Mouse (Mus musculus) forebrain, embryonic 10.5 days (tissue): Measurements from ENCODE around the gene Cmbl. TPM values are rescaled to one million over a fixed set of nuclear protein-coding genes. Genes with fewer than 3 reads are reported as not detected.

Source experiments
- DNase-seq: peaks from one replicate; pipeline ENCODE4 v3.0.0-alpha.2; 2017; ENCODE audit warnings: low spot score; ENCODE audit errors: extremely low spot score
- H3K27ac ChIP-seq: fragments of 300-500 bp; sonication (generic); 2 replicates; pipeline ENCODE4 v1.5.1; 2016; ENCODE audit warnings: mild to moderate bottlenecking
- H3K27me3 ChIP-seq: fragments of 300-500 bp; sonication (generic); 2 replicates; pipeline ENCODE4 v1.6.1; 2016; ENCODE audit warnings: mild to moderate bottlenecking; ENCODE audit not compliant: poor library complexity, severe bottlenecking
- H3K36me3 ChIP-seq: fragments of 300-500 bp; sonication (generic); replicated peaks from 2 replicates; pipeline ENCODE4 v1.6.1; 2016; ENCODE audit warnings: mild to moderate bottlenecking, moderate library complexity
- H3K4me1 ChIP-seq: fragments of 300-500 bp; sonication (generic); 2 replicates; pipeline ENCODE4 v1.6.1; 2016
- H3K4me3 ChIP-seq: fragments of 300-500 bp; sonication (generic); 2 replicates; pipeline ENCODE4 v1.5.1; 2016; ENCODE audit warnings: mild to moderate bottlenecking, moderate library complexity
- H3K9me3 ChIP-seq: fragments of 300-500 bp; sonication (generic); 2 replicates; pipeline ENCODE4 v1.6.1; 2016; ENCODE audit warnings: mild to moderate bottlenecking, moderate library complexity
- WGBS: fragments of 180-500 bp; shearing (Covaris S2); methylation state at CpG from one replicate; pipeline ENCODE4 v1.1.7; 2016; 5-methylcytosine and 5-hydroxymethylcytosine counted together
- polyA plus RNA-seq: library from polyadenylated mRNA; unstranded; fragments of >200 nt; fragmentation: Nextera tagmentation; extraction: Ambion mirVana; gene quantifications from 2 replicates; pipeline ENCODE4 v1.2.1, GENCODE M21; 2016

Gene Cmbl
- 1.9 and 2.1 TPM in 2 replicates for polyA plus RNA-seq

DNA sequence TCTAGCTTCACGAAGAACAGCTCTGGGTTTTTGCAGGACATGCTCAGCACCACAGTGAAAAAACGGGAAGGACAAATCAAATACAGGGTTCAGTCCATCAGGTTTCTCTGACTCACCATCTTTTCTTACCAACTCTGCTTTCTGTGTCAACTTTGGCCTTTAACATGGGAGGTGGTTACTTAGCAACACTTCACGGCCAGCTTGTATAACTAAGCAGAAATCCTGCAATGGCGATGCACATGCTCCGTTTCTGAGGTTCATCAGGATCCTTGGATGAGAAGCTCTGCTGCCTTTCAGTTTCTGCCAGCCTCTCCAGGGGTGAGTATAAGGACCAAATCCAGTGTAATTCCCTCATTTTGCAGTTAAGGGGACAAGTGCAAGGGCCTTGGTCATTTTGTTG is at the start of gene Cmbl:
Cmbl (plus strand) TSS at position 206 of the 400 bp plus-strand sequence.
- Histone ChIP-seq H3K4me3 (no peak within 1 kb of the TSS), H3K36me3 (no peaks in the 10 kb centered on the region), H3K27me3 (no peaks in the 10 kb centered on the region), H3K27ac (no peak within 1 kb of the TSS), H3K9me3 (no peaks in the 10 kb centered on the region), H3K4me1 (peaks cover 29% of the 10 kb centered on the region)
- WGBS, result 77% methylated on average over 5 of the region's 5 CpGs
- DNase-seq, result no peak

DNA sequence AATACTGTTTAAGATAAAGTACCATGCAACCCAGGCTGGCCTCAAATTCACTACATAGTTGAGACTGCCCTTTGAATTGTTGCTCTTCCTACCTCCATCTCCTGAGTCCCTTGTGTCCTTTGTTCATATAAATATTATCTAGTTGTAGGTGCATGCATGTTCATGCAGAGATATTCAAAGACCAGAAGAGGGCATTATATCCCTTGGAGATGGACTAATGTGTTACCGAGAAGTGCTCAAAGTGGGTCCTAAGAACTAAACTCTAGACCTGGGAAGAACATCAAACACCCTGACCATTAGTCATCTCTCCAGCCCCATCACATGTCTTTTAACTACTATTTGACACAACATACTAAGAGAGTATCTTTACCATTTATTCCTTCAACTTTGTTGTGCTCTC is 48.0 kb upstream of the Cmbl start:
- WGBS, result 94% methylated on average over 1 of the region's 1 CpGs
- H3K4me1 ChIP-seq, result no peaks in the 10 kb centered on the region
- H3K9me3 ChIP-seq, result no peaks in the 10 kb centered on the region
- no peak overlapping the region for H3K27ac ChIP-seq
- no peak overlapping the region for H3K4me3 ChIP-seq
- H3K36me3 ChIP-seq, result peaks cover 4% of the 10 kb centered on the region; the same call in 1 of the 2 replicates
- no peaks in the 10 kb centered on the region for H3K27me3 ChIP-seq
- no peak for DNase-seq

DNA sequence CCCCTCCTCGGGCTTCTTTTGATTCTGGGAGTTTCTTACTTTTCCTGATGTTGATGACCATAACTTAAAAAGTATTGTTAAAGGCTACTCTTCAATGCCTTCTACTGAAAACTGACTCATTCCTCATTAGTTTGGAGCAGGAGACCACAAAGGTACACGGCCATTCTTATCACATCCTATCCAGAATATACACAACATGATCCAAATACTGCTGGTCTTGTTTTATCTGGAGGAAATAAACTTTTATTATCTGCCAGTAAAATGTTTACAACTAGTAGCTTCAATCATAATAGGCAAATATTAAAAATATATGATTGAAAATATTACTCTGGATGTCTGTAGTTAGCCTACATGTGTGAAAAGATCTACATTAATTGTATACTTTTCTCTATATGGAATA is 46.8 kb upstream of the Cmbl start:
- Histone ChIP-seq H3K27ac (no peak overlapping the region), H3K4me3 (no peak overlapping the region), H3K4me1 (no peaks in the 10 kb centered on the region), H3K36me3 (peaks cover 4% of the 10 kb centered on the region; the same call in 1 of the 2 replicates), H3K9me3 (no peaks in the 10 kb centered on the region), H3K27me3 (no peaks in the 10 kb centered on the region)
- 93% methylated on average over 2 of the region's 2 CpGs for WGBS
- no peak for DNase-seq

DNA sequence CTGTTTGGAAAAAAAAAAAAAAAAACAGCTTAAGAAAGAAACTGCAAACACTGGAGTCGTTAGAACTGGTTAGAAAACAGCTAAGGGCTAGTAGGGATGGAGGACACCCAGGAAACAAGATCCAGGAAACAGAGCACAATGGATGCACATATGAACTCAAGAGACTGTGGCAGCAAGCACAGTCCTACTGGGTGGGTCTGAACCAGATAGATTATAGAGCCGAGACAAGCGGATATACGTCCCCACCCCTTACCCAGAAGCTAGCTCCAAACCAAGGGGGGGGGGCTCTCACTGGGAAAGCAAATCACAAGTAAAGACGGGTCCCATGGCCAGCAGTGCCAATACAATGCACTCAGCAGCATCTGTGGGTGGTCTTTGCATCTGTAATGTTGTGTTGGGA is 46.2 kb upstream of the Cmbl start:
- no peaks in the 10 kb centered on the region for H3K27me3 ChIP-seq
- WGBS, result 76% methylated on average over 5 of the region's 5 CpGs
- no peak overlapping the region for H3K4me3 ChIP-seq
- DNase-seq, result no peak
- no peaks in the 10 kb centered on the region for H3K9me3 ChIP-seq
- H3K4me1 ChIP-seq, result no peaks in the 10 kb centered on the region
- no peak overlapping the region for H3K27ac ChIP-seq
- H3K36me3 ChIP-seq, result peaks cover 4% of the 10 kb centered on the region; the same call in 1 of the 2 replicates

DNA sequence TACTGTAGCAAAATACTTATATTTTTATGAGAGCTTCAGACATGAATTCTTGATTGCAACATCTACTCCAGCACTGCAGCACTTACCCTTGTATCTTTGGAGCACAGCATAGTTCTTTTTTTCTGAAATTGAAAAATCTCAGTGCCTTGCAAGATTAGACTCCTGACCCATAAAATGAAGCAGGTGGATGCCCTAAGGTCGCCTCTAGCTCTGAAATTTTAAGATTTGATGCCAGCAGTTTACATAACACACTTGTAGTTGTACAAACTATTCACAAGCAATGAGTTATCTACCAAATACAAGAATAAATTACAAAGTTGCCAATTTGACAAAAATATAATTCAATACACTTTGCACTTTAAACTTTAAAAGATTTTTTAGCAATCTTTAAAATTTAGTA is 38.7 kb upstream of the Cmbl start:
- Histone ChIP-seq H3K27ac (no peak overlapping the region), H3K9me3 (peaks cover 5% of the 10 kb centered on the region; the same call in 1 of the 2 replicates), H3K36me3 (peaks cover 25% of the 10 kb centered on the region), H3K4me3 (no peak overlapping the region), H3K4me1 (peaks cover 18% of the 10 kb centered on the region), H3K27me3 (no peaks in the 10 kb centered on the region)
- no peak for DNase-seq
- WGBS, result 90% methylated on average over 1 of the region's 1 CpGs

DNA sequence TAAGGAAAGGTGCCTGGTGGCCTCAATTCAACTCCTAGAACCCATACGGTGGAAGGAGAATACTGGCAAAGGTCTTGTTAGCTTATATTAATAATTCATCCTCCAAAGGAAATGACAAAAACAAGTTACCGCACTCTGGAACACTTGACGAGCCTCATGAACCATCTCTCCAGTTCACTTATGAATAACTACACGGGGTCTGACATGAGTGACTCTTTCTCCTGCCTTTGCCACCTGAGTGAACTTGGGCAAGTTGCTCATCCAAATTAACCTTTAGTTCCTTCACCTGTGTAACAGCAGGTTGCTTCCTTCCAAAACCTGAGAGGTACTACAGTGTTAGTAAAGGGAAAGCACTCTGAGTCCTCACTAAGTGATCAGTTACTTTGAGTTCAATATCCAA is 36.7 kb upstream of the Cmbl start:
- no peak overlapping the region for H3K27ac ChIP-seq
- peaks cover 25% of the 10 kb centered on the region for H3K36me3 ChIP-seq
- peaks cover 25% of the 10 kb centered on the region for H3K4me1 ChIP-seq
- DNase-seq, result no peak
- peaks cover 5% of the 10 kb centered on the region; the same call in 1 of the 2 replicates for H3K9me3 ChIP-seq
- peak overlapping the region; percentile 93; the same call in 1 of the 2 replicates for H3K4me3 ChIP-seq
- H3K27me3 ChIP-seq, result no peaks in the 10 kb centered on the region
- WGBS, result 97% methylated on average over 4 of the region's 4 CpGs

DNA sequence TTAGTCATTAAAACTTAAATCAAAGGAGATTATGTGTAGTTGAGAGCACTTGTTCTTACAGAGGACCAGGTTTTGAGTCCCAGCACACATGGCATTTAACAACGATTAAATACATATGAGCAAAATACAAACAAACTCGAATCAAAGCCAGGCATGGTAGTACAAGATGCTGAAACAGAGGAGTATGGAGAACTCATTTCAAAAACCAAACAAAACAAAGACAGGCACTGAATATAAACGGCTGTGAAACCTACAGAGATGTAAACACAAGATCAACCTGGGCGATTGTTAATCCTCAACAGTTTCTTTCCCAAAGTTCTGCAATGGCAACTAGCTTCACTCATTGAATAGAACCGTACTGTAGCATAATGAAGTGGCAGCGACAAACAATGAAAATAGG is 36.1 kb upstream of the Cmbl start:
- H3K9me3 ChIP-seq, result peaks cover 5% of the 10 kb centered on the region; the same call in 1 of the 2 replicates
- peak overlapping the region; percentile 93 for H3K4me3 ChIP-seq
- 48% methylated on average over 6 of the region's 6 CpGs for WGBS
- DNase-seq, result no peak
- H3K4me1 ChIP-seq, result peaks cover 25% of the 10 kb centered on the region
- H3K36me3 ChIP-seq, result peaks cover 25% of the 10 kb centered on the region
- H3K27ac ChIP-seq, result no peak overlapping the region
- H3K27me3 ChIP-seq, result no peaks in the 10 kb centered on the region

DNA sequence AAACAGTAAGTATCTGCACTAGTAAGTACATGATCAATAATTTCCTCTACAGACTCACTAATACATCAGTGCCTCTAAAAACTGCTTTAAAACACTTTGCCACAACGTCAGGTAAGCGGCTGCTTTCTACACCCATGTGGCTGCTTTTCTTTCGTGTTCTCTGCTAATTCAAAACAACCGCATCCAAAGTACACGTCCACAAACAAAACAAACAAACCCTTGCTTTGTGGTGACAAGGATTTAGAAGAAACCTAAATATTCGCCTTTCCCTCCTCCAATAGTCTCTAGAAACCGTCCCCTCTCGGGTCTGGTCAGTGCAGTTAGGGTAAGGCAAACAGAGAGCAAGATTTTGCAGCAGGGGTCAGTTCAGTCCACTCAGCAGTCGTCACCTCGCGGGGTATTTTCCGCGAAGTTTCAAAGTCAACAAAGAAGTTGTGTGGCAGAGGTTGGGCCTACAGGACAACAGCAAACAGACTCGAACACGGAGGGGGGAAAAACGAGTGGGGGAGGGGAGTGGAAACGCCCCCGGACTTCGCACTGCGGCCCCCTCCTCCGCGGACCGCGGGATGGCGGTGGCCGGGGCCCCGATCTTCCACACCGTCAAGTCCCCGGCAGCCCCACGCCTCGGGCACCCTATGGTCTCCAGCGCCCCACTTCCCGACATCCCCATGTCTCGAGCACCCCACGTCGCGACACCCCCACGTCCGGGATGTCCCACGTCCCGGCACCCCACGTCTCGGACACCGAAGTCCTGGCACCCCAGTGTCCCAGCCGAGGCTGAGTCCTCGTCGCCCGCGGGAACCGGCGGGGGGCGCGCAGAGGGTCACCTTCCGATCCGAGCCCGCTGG is 35.2 kb upstream of the Cmbl start:
- peak; percentile 47 for DNase-seq
- Histone ChIP-seq H3K4me1 (peaks cover 28% of the 10 kb centered on the region), H3K27me3 (no peaks in the 10 kb centered on the region), H3K4me3 (peak overlapping the region; percentile 93), H3K27ac (peak overlapping the region; percentile 93), H3K36me3 (peaks cover 25% of the 10 kb centered on the region), H3K9me3 (peaks cover 5% of the 10 kb centered on the region; the same call in 1 of the 2 replicates)
- under 1% methylated on average over 56 of the region's 56 CpGs for WGBS

DNA sequence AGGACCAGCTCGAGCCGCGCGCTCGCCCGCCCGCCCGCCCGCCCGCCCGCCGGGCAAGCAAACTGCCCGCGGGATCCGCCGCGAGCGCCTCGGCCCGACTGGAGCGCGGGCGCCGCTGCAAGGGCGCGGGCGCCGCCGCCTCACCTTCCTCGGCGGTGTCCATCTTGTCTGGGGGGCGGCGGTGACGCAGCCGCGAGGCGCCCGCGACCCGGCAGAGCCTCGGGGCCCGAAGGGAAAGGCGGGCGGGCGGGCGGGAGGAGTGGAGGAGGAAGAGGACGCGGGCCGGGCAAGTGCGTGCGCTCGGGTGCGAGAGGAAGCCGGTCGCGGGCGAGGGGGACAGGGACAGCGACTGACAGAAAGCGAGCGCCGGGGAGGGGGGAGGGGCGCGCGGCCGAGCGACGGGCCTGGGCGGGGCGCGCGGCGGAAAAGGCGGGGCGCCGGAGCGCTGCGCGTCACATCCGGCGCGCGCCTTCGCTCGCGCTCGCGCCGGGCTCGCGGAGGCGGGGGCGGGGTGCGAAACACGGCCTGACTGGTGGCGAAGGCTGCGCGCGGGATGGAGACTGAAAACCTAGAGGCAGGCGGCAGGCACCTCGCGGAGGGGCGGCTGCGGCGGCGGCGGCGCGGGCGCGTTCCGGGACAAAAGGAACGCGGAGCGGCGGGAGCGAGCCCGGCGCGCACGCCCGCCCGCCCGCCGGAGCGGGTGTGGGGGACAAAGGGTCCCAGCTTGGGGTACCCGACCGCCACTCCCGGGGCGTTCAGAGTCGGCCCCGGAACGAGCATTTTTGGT is 34.3 kb upstream of the Cmbl start, which contains the start of gene March6:
March6 (minus strand) TSS at position 395 of the 787 bp plus-strand sequence.
- WGBS, result under 1% methylated on average over 113 of the region's 132 CpGs

DNA sequence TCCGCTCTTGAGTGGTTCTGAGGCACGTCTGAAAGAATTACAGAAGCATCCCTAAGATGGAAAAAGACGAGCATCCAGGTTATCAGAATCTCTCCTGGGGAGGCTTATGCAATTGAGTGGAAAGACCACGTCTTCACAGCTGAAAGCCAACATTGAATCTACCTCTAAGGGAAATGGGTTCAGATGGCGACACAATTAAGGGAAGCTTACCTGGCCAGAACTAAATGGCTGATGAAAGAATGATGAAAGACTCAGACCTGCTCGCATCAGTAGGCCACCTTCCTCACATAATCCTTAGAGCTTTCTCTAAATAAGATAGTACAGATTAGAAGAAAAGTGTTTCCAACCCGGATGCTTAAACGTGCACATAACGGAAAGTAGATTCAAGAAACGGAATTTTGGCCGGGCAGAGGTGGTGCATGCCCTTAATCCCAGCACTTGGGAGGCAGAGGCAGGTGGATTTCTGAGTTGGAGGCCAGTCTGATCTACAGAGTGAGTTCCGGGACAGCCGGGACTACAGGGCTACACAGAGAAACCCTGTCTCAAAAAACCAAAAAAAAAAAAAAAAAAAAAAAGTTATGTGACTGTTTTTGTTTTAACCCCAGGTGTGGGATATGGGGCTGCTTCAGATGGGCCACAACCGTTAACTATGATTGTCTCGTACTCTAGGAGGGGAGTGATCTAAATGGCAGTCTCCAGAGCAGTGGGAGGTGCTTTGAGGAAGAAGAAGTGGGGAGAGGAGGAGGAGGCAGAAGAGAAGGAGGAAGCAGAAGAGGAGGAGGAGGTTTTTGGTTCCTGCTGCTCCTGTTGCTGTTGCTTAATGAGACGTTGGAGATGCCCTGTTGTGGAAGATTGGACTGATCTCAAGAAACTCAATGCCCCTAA is 33.5 kb upstream of the Cmbl start:
- H3K9me3 ChIP-seq, result peaks cover 5% of the 10 kb centered on the region; the same call in 1 of the 2 replicates
- no peaks in the 10 kb centered on the region for H3K27me3 ChIP-seq
- WGBS, result 32% methylated on average over 16 of the region's 16 CpGs
- H3K4me1 ChIP-seq, result peaks cover 45% of the 10 kb centered on the region
- H3K36me3 ChIP-seq, result peaks cover 15% of the 10 kb centered on the region
- peak overlapping the region; percentile 93 for H3K27ac ChIP-seq
- peak overlapping the region; percentile 93 for H3K4me3 ChIP-seq
- DNase-seq, result no peak

More for the DNA sequence above, 34.3 kb upstream of the Cmbl start, which contains the start of gene March6:
- H3K27ac ChIP-seq, result peak within 1 kb of the TSS; percentile 93
- peaks cover 22% of the 10 kb centered on the region for H3K36me3 ChIP-seq
- peaks cover 5% of the 10 kb centered on the region; the same call in 1 of the 2 replicates for H3K9me3 ChIP-seq
- DNase-seq, result peak; percentile 87
- no peaks in the 10 kb centered on the region for H3K27me3 ChIP-seq
- peak within 1 kb of the TSS; percentile 93 for H3K4me3 ChIP-seq
- H3K4me1 ChIP-seq, result peaks cover 36% of the 10 kb centered on the region

DNA sequence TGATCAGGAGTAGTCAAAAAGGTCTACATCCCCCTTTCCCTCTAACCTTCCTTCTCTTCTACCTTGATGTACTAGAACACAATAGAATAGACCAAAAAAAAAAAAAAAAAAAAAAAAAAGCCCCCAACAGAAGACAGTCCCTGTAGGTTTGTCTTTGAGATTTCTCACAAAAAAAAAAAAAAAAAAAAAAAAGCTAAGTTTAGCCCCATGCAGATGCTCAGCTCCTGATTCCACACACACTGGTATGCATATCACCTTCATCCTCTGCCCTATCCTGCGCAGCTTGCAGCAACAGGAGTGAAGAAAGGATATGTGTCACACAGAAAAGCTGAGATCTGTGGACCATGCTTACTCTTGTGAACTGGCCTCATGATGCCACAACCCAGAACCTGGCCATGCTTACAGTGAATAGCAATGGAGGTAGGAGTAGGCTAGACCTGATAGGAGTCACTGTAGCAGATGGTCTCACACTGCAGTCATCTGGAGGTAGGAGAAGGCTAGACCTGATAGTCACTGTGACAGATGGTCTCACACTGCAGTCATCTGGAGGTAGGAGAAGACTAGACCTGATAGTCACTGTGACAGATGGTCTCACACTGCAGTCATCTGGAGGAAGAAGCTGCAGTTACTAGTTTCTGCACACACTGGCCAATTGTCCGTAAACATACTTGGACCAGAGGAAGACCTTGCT is 32.7 kb upstream of the Cmbl start:
- H3K4me1 ChIP-seq, result peaks cover 51% of the 10 kb centered on the region
- peak overlapping the region; percentile 93; the same call in 1 of the 2 replicates for H3K4me3 ChIP-seq
- H3K9me3 ChIP-seq, result peaks cover 5% of the 10 kb centered on the region; the same call in 1 of the 2 replicates
- 99% methylated on average over 2 of the region's 2 CpGs for WGBS
- no peaks in the 10 kb centered on the region for H3K27me3 ChIP-seq
- DNase-seq, result no peak
- no peak overlapping the region; the same call in 1 of the 2 replicates for H3K27ac ChIP-seq
- peaks cover 10% of the 10 kb centered on the region for H3K36me3 ChIP-seq
